ENCODE assay signal across 8 mouse cellular contexts in the genomic region with DNA sequence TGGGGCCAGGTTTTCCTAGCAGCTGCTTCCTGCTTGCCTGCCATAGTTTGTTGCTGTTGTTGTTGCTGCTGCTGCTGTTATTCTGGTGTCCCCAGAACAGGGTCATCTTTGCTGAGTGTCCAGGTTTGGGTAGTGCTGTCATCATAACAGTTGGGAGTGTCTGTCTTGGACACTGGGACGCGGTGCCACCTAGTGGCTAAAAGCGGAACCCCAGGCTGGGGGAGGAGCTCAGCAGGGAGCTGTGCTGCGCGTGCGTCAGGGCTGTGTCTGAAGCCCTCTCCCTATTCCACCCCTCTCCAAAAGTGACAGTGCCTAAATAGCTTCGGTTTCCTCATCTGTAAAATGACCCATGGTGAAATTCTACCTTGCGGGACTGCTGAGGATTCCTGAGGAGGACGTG. TPM values are rescaled to one million over a fixed set of nuclear protein-coding genes. Genes with fewer than 3 reads are reported as not detected.
DNase-seq lines count a peak whose midpoint lies in the region; ATAC-seq and TF ChIP-seq lines count a peak whose summit lies in the region.

No protein-coding gene starts in this region.

- TF ChIP-seq CTCF in olfactory bulb, adult 2 months (IDR thresholded peaks at IDR 0.05; ENCODE audit: insufficient read depth, low read depth, low read length) = peak; percentile 64

- H3K27me3 ChIP-seq in hindbrain, embryonic 10.5 days (ENCODE audit: insufficient read depth, poor library complexity, severe bottlenecking) = peaks cover 70% of the 10 kb centered on the region
- peaks cover 12% of the 10 kb centered on the region; the same call in 1 of the 2 replicates for H3K27me3 ChIP-seq in lung, embryonic 15.5 days

- no peaks in the 10 kb centered on the region for H3K36me3 ChIP-seq in hindbrain, embryonic 10.5 days
- H3K36me3 ChIP-seq in lung, embryonic 15.5 days = no peaks in the 10 kb centered on the region

- DNase-seq in MEL-GATA-1-ER (ENCODE audit: extremely low read depth, low read depth) = peak; percentile 59
- DNase-seq in cerebellum, adult 8-10 months = peak; percentile 99
- DNase-seq in hindbrain, embryonic 10.5 days (ENCODE audit: low spot score) = peak; percentile 93
- peak; percentile 93 for DNase-seq in layer of hippocampus, adult 9-11 months
- DNase-seq in thymus, adult 18-20 months = peak; percentile 75 to 78

- H3K4me1 ChIP-seq in hindbrain, embryonic 10.5 days (replicated peaks) = peaks cover 39% of the 10 kb centered on the region
- H3K4me1 ChIP-seq in lung, embryonic 15.5 days = peaks cover 20% of the 10 kb centered on the region
- H3K4me1 ChIP-seq in olfactory bulb, adult 2 months (ENCODE audit: control insufficient read depth, insufficient read depth, low read length) = peaks cover 17% of the 10 kb centered on the region

- no peak for TF ChIP-seq POLR2A in olfactory bulb, adult 2 months (IDR thresholded peaks at IDR 0.05; ENCODE audit: insufficient read depth, low read depth, low read length)

- 11% methylated on average over 9 of the region's 9 CpGs for WGBS in hindbrain, embryonic 10.5 days
- 9% methylated on average over 9 of the region's 9 CpGs for WGBS in lung, embryonic 15.5 days
- WGBS in olfactory bulb, adult 2 months = 25% methylated on average over 9 of the region's 9 CpGs

- ATAC-seq in frontal cortex, adult (ENCODE audit: low TSS enrichment) = peak; percentile 81
- peak; percentile 55; the same call in 1 of the 2 replicates for ATAC-seq in lung, embryonic 15.5 days (ENCODE audit: borderline replicate concordance, extremely low read depth, low FRiP score, low TSS enrichment)

- H3K9me3 ChIP-seq in hindbrain, embryonic 10.5 days = no peaks in the 10 kb centered on the region
- H3K9me3 ChIP-seq in lung, embryonic 15.5 days = no peaks in the 10 kb centered on the region

- no peak overlapping the region for H3K4me2 ChIP-seq in lung, embryonic 15.5 days

- no peak overlapping the region for H3K9ac ChIP-seq in lung, embryonic 15.5 days

- H3K27ac ChIP-seq in hindbrain, embryonic 10.5 days = no peak overlapping the region
- no peak overlapping the region for H3K27ac ChIP-seq in lung, embryonic 15.5 days
- H3K27ac ChIP-seq in olfactory bulb, adult 2 months (ENCODE audit: insufficient read depth, low read depth, low read length) = no peak overlapping the region

- H3K4me3 ChIP-seq in hindbrain, embryonic 10.5 days = no peak overlapping the region
- no peak overlapping the region for H3K4me3 ChIP-seq in lung, embryonic 15.5 days
- H3K4me3 ChIP-seq in olfactory bulb, adult 2 months (ENCODE audit: insufficient read depth, low read depth, low read length) = no peak overlapping the region

RNA-seq across cellular contexts. Expression of gene Dand5, which starts 7.1 kb away (rescaled TPM):
- polyA plus RNA-seq in hindbrain, embryonic 10.5 days (2016; fragmentation: Nextera tagmentation; extraction: Ambion mirVana) = 3.8 and 5.5 TPM in 2 replicates
- polyA plus RNA-seq in lung, embryonic 15.5 days (2015; fragmentation: Nextera tagmentation; extraction: Ambion mirVana) = 6.0 and 6.3 TPM in 2 replicates
- not detected in 2 replicates for polyA plus RNA-seq in olfactory bulb, adult 2 months (2012; ENCODE audit: insufficient read depth, insufficient read length, low replicate concordance, missing spikeins)

RNA-seq across cellular contexts. Expression of gene Nfix, which starts 15.4 kb away (rescaled TPM):
- 0.07 and 0.29 TPM in 2 replicates for polyA plus RNA-seq in hindbrain, embryonic 10.5 days (2016; fragmentation: Nextera tagmentation; extraction: Ambion mirVana)
- polyA plus RNA-seq in lung, embryonic 15.5 days (2015; fragmentation: Nextera tagmentation; extraction: Ambion mirVana) = 39.2 and 42.7 TPM in 2 replicates
- not detected in 2 replicates for polyA plus RNA-seq in olfactory bulb, adult 2 months (2012; ENCODE audit: insufficient read depth, insufficient read length, low replicate concordance, missing spikeins)

RNA-seq across cellular contexts. Expression of gene Gadd45gip1, which starts 15.8 kb away (rescaled TPM):
- polyA plus RNA-seq in hindbrain, embryonic 10.5 days (2016; fragmentation: Nextera tagmentation; extraction: Ambion mirVana) = 43.7 and 45.8 TPM in 2 replicates
- polyA plus RNA-seq in lung, embryonic 15.5 days (2015; fragmentation: Nextera tagmentation; extraction: Ambion mirVana) = 43.4 and 47.0 TPM in 2 replicates
- not detected in 2 replicates for polyA plus RNA-seq in olfactory bulb, adult 2 months (2012; ENCODE audit: insufficient read depth, insufficient read length, low replicate concordance, missing spikeins)

RNA-seq across cellular contexts. Expression of gene Rad23a, which starts 24.9 kb away (rescaled TPM):
- 115 TPM in 2 replicates for polyA plus RNA-seq in hindbrain, embryonic 10.5 days (2016; fragmentation: Nextera tagmentation; extraction: Ambion mirVana)
- 112 and 127 TPM in 2 replicates for polyA plus RNA-seq in lung, embryonic 15.5 days (2015; fragmentation: Nextera tagmentation; extraction: Ambion mirVana)
- not detected in 2 replicates for polyA plus RNA-seq in olfactory bulb, adult 2 months (2012; ENCODE audit: insufficient read depth, insufficient read length, low replicate concordance, missing spikeins)

RNA-seq across cellular contexts. Expression of gene Calr, which starts 31.2 kb away (rescaled TPM):
- 783 and 812 TPM in 2 replicates for polyA plus RNA-seq in hindbrain, embryonic 10.5 days (2016; fragmentation: Nextera tagmentation; extraction: Ambion mirVana)
- polyA plus RNA-seq in lung, embryonic 15.5 days (2015; fragmentation: Nextera tagmentation; extraction: Ambion mirVana) = 1,037 and 1,080 TPM in 2 replicates
- 225 TPM in 1 of 2 replicates, not detected in the other for polyA plus RNA-seq in olfactory bulb, adult 2 months (2012; ENCODE audit: insufficient read depth, insufficient read length, low replicate concordance, missing spikeins)

Comparison
In these comparisons a context has a peak if more than half of its experiments do, and no peak if none do; other contexts are left out.
1. RNA of gene Nfix, which starts 15.4 kb away (polyA plus RNA-seq): not detected in olfactory bulb, adult 2 months and 39.2 to 42.7 TPM in lung, embryonic 15.5 days; 0.07 to 0.29 TPM in hindbrain, embryonic 10.5 days; every median in the first group is over 10 times any median in the second.
2. RNA of gene Gadd45gip1, which starts 15.8 kb away (polyA plus RNA-seq): 43.7 to 45.8 TPM in hindbrain, embryonic 10.5 days and 43.4 to 47.0 TPM in lung, embryonic 15.5 days; not detected in olfactory bulb, adult 2 months; every median in the first group is over 10 times any median in the second.
3. Peak in every context shown above with its lines, with median percentiles within 50 percentile points of each other: DNase-seq.